Mouse (Mus musculus) cerebellum, adult 8-10 months (tissue): ENCODE data around the gene Kitl.

Experiments
- DNase-seq: peaks from one replicate; pipeline ENCODE4 v3.0.0; 2022

The Kitl gene

GRCm38 (mm10) chr10:100127837-100128743 is 112.7 kb downstream of the Kitl start:
- no peak for DNase-seq

- DNase-seq, result no peak
Measured at GRCm38 (mm10) chr10:100131657-100132056, 116.2 kb downstream of the Kitl start.

- no peak for DNase-seq
Measured at GRCm38 (mm10) chr10:100132304-100132703, 116.9 kb downstream of the Kitl start.

- DNase-seq, result no peak
Measured at GRCm38 (mm10) chr10:100138552-100138951, 123.1 kb downstream of the Kitl start.

GRCm38 (mm10) chr10:100148123-100148522 is 132.7 kb downstream of the Kitl start:
- no peak for DNase-seq
